Mouse (Mus musculus) liver, postnatal 0 days (tissue): ENCODE measurements around the gene Itsn2.

ENCODE experiments used
- CTCF ChIP-seq: sonication (generic); IDR thresholded peaks from 2 replicates; pipeline ENCODE4 v1.5.1; 2016; ENCODE audit warnings: antibody characterized with exemption, low read depth
- EP300 ChIP-seq: IDR thresholded peaks from 2 replicates; pipeline ENCODE4 v1.6.1; 2016; ENCODE audit warnings: antibody characterized with exemption, low read depth, mild to moderate bottlenecking

- peak; percentile 85 for TF ChIP-seq CTCF
- no peak for TF ChIP-seq EP300
Observed at GRCm38 (mm10) chr12:4548053-4549013, 44.1 kb upstream of the Itsn2 start.
